Mouse (Mus musculus): ENCODE measurements at regions not wholly inside any gene's neighbourhood (a gene's known extent, or its start where the extent isn't known, plus 50 kb on each side); places are given as distances from the start of the nearest gene placed in this dataset.

DNA sequence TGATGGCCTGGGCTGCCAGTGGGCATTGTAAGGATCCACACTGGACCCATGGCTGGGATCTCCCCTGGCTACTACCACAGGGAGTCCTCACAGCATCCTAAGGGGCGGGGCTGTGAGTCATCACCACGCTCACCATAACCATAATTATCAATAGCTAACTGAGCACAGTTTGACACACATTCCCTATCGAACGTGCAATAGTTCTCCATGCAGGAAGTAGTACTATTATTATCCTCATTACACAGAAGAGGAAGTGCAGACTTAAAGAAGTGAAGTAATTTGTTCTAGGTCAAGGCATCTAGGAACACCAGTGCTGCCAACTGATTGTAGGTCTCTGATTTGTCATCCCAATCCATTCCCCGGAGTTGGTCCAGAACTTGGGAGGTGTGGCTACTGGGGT, 84.1 kb upstream of the Trim2 start:
- no peak for TF ChIP-seq GATA1 (IDR thresholded peaks at IDR 0.05; ENCODE audit: low read length)

DNA sequence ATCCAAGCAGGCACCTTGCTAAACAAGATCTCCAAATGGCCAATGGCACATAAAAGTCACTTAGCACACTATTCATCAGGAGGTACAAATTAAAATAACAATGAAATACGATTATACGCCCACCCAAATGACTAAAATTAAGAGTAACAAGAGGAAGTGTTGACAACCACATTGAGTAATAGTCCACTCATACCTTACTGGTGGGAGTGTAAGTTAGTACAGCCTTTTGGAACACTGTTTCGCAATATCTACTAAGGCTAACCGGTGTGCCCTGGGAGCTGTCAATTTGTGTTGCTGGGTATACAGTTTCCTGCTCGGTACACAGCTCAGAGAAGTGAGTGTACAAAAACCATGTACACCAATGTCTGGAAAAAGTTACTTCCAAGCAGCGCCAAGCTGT, 81.8 kb upstream of the Trim2 start:
- no peak for TF ChIP-seq GATA1 (IDR thresholded peaks at IDR 0.05; ENCODE audit: low read length)

DNA sequence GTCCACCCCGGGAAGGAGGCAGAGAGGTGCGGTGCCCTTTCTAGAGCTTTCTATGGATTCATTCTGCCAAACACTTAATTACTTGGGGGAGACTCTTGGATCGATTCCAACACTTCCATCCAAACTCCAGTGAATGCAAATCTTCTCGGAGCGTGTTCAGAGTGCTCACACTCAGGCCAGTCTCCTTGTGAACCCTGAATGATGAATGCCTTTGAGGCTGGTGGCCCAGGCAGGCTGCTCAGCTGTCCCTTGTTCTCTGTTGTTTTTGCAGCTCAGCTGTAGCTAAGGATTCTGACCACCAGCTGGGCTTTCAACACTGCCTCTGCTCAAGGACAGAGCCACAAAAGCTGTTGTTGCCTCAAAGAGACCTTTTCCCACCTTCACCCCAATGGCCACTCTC, 79.0 kb upstream of the Trim2 start:
- TF ChIP-seq GATA1 (IDR thresholded peaks at IDR 0.05; ENCODE audit: low read length): no peak

GRCm38 (mm10) chr3:84383559-84383958, 76.9 kb upstream of the Trim2 start:
- TF ChIP-seq GATA1 (IDR thresholded peaks at IDR 0.05; ENCODE audit: low read length): no peak

DNA sequence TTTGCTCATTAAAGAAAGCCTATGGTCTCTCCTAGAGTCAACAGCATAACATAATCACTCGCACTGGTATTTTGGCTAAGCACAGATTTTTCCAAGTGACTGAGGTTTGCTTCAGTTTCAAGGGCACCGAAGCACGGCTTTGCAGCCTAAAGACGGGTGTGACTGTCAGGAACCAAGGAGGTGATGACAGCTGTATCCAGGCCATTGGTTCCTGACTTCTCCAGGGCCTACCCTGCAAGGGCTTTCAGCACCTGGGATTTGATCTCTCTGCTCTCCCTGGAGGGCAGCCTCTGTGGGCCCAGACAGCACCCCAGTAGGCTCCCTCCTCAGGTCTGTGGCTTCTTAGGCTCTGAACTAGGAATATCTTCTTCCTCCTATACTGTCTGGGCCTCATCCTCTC, 75.3 kb upstream of the Trim2 start:
- TF ChIP-seq GATA1 (IDR thresholded peaks at IDR 0.05; ENCODE audit: low read length): no peak

DNA sequence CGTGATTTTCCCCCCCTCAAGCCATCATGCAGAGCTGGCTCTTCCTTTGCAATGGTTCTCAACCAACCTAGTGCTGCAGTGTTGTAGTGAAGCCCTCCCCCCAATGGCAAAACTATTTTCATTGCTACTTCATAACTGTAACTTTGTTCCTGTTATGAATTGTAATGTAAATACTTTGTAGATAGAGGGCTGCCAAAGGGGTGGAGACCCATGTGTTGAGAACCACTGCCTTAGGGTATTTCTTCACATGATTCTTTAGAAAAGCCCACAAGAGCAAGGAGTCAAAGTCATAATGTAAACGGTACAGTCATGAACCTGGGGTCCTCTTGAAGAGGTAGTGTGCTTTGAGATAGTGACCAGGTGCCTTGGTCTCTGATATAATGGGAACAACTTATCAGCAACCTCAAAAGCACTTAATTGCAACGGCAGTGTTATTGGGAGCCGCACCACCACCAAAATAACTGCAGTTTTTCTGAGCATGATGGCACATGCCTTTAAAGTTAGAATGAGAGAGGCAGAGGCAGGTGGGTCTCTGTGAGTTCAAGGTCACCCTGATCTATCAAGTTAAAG, 72.4 kb upstream of the Trim2 start:
- TF ChIP-seq GATA1 (IDR thresholded peaks at IDR 0.05; ENCODE audit: low read length): no peak

DNA sequence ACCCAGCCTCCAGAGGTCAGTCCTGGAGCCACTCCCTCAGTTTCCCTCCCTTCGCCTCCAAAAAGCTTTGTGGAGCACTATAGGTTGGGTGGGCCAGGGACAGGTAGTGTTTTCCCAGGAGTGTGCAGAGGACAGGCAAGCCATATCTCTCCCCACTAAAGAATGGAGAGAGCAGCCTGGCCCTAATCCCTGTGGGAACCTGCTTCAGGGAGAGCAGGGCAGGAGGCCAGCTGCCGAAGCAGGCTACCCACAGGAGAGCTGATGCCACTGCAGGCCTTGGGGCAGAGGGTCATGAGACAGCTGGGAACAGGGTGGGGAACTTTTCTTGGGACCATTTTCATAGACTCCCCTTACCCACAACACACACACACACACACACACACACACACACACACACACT, 69.8 kb upstream of the Trim2 start:
- no peak for TF ChIP-seq GATA1 (IDR thresholded peaks at IDR 0.05; ENCODE audit: low read length)

DNA sequence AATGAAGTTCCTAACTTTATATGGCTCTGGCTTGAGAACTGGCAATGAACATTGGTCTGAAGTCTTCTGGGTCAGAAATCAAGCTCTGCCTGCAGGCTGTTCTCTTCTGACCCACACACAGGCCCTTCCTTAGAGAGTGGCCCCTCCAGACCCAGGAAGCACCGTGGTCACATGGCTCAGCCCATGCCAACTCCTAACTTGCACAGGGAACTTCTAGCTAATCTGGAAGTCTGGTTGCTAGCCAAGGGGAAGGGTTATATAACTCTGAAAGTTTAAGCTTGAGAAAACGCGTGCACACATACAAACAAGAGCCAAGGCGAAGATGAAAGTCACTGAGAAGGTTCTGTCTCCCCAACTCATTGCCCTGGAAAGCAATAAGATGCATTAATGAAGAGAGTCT, 69.2 kb upstream of the Trim2 start:
- TF ChIP-seq GATA1 (IDR thresholded peaks at IDR 0.05; ENCODE audit: low read length): no peak

DNA sequence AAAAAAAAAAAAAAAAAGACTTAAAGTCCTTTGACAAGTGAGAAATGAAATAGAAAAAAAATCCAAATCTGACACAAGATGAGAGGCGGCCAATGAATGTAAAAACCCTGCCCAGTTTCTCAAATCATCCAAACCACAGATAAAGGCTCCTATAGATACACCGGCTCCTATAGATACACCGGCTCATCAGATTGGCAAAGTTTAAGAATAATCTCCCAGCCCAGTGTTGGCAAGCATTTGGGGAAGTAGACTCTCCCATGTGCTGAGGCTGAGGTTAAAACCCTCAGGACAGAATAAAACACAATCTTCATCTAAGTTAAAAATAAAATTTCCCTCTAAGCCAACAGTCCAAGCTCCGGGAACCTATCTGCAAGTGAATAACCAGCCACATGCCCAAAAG, 65.2 kb upstream of the Trim2 start:
- TF ChIP-seq GATA1 (IDR thresholded peaks at IDR 0.05; ENCODE audit: low read length): peak; percentile 57

GRCm38 (mm10) chr3:84367145-84367740, 60.6 kb upstream of the Trim2 start:
- no peak for TF ChIP-seq GATA1 (IDR thresholded peaks at IDR 0.05; ENCODE audit: low read length)

DNA sequence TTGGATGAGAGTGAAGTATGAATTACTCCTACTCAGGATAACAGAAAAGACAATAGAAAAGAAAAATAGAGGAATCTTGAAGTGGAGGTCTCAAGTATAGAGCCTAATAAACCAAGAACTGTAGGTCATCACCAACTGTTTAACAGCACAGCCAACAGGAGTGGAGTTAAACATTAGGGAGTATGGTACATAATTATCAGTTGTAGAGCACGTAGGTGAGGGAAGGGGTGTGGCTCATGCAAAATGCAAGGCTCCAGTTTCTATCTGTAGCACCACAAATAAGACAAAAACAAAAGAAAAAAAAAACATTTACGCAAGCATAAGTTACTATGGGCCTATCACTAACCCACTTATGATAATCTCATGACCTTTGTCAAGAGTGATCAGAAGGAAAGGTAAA, 52.0 kb upstream of the Trim2 start:
- no peak for TF ChIP-seq GATA1 (IDR thresholded peaks at IDR 0.05; ENCODE audit: low read length)

- TF ChIP-seq GATA1 (IDR thresholded peaks at IDR 0.05; ENCODE audit: low read length): no peak
Measured at GRCm38 (mm10) chr3:84356690-84357014, 50.0 kb upstream of the Trim2 start.
